Mouse (Mus musculus): ENCODE results near the gene Srebf1.

DNA sequence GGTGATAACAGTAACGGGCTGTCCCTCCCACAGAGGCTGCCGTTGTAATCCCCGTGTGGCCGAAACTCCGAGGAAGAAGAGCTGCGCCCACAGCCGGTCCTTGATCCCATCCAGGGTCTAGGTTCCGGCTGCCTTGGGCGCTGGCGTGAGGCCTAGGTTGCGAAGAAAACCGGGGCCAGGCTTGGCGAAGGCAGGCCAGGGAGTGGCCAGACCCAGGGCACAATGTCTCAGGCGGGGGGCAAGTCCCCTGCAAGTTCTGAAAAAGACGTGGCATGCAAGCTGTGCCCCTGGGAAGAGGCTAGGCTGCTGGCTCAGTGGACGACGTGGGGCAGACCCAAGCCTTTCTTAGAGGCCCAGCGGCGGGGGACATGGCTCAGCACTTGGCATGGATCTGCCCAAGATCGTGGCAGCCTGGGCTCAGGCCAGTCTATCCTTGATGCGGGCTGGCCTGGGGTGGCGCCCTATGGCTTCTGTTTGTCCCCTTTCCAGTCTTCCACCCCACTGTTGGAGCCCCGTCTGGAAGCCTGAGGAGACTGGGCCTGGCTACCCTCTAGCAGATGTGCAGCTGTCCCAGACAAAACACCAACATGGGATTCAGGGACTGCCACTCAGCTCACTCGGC lies 24.3 kb downstream of the Srebf1 start:
- TF ChIP-seq POLR2A (IDR thresholded peaks at IDR 0.05; ENCODE audit: insufficient read depth, low read depth, low read length) (no peak), CTCF (IDR thresholded peaks at IDR 0.05; ENCODE audit: insufficient read depth, low read depth, low read length) (no peak)

All from olfactory bulb, adult 2 months (tissue).